Mouse (Mus musculus) myocyte (in vitro differentiated cells): ENCODE measurements around the gene Pde4d. TPM values are rescaled to one million over a fixed set of nuclear protein-coding genes. Genes with fewer than 3 reads are reported as not detected.

Experiments used
- H3K27me3 ChIP-seq: one replicate; pipeline ENCODE4 v1.6.1; 2011; ENCODE audit not compliant: control insufficient read depth, insufficient read depth, insufficient read length
- H3K36me3 ChIP-seq: one replicate; pipeline ENCODE4 v1.6.1; 2011; ENCODE audit not compliant: control insufficient read depth, insufficient read depth
- H3K4me2 ChIP-seq: one replicate; pipeline ENCODE4 v1.6.1; 2011; ENCODE audit warnings: low read depth, control low read depth
- H3K4me3 ChIP-seq: one replicate; pipeline ENCODE4 v1.5.1; 2011; ENCODE audit warnings: mild to moderate bottlenecking, control low read depth, moderate library complexity
- H3K79me2 ChIP-seq: one replicate; pipeline ENCODE4 v1.6.1; 2011; ENCODE audit not compliant: control insufficient read depth, insufficient read depth
- H3ac ChIP-seq: one replicate; pipeline ENCODE4 v1.6.1; 2011; ENCODE audit not compliant: control insufficient read depth, insufficient read length
- CEBPB ChIP-seq: IDR thresholded peaks from 2 replicates; pipeline ENCODE4 v1.6.1; 2011; ENCODE audit warnings: mild to moderate bottlenecking, moderate library complexity; ENCODE audit not compliant: poor library complexity, insufficient read depth, severe bottlenecking
- E2F4 ChIP-seq: IDR thresholded peaks from one replicate; pipeline ENCODE4 v1.6.1; 2011; ENCODE audit warnings: mild to moderate bottlenecking, control low read depth, moderate library complexity; ENCODE audit not compliant: insufficient read depth
- MAX ChIP-seq: IDR thresholded peaks from one replicate; pipeline ENCODE4 v1.6.1; 2011; ENCODE audit warnings: low read depth, mild to moderate bottlenecking, control low read depth
- MYOD1 ChIP-seq, 3 experiments: IDR thresholded peaks; one replicate each; pipeline ENCODE4 v1.6.1; 2011; ENCODE audit warnings: control low read depth in 2 of 3, low read depth in 2 of 3, mild to moderate bottlenecking in 2 of 3, moderate library complexity in 1 of 3; ENCODE audit not compliant: insufficient read length in 2 of 3, control insufficient read depth in 1 of 3
- MYOG ChIP-seq, 3 experiments: IDR thresholded peaks; one replicate each; pipeline ENCODE4 v1.6.1; 2011; ENCODE audit warnings: control low read depth in 2 of 3, low read depth in 2 of 3, mild to moderate bottlenecking in 2 of 3; ENCODE audit not compliant: insufficient read length in 2 of 3, control insufficient read depth in 1 of 3, insufficient read depth in 1 of 3
- POLR2A ChIP-seq: IDR thresholded peaks from one replicate; pipeline ENCODE4 v1.6.1; 2011; ENCODE audit warnings: low read depth, mild to moderate bottlenecking, control low read depth, moderate library complexity; ENCODE audit not compliant: insufficient read length
- POLR2AphosphoS2 ChIP-seq: IDR thresholded peaks from one replicate; pipeline ENCODE4 v1.6.1; 2011; ENCODE audit warnings: low read depth, control low read depth; ENCODE audit not compliant: insufficient read length
- REST ChIP-seq: IDR thresholded peaks from one replicate; pipeline ENCODE4 v1.6.1; 2011; ENCODE audit warnings: mild to moderate bottlenecking, control low read depth, moderate library complexity; ENCODE audit not compliant: insufficient read depth, insufficient read length
- SRF ChIP-seq: IDR thresholded peaks from one replicate; pipeline ENCODE4 v1.6.1; 2011; ENCODE audit warnings: low read depth; ENCODE audit not compliant: control insufficient read depth, insufficient read length
- TCF12 ChIP-seq: IDR thresholded peaks from one replicate; pipeline ENCODE4 v1.6.1; 2011; ENCODE audit warnings: mild to moderate bottlenecking, control low read depth; ENCODE audit not compliant: poor library complexity, insufficient read depth, severe bottlenecking
- TCF3 ChIP-seq: IDR thresholded peaks from one replicate; pipeline ENCODE4 v1.6.1; 2011; ENCODE audit warnings: low read depth, control low read depth; ENCODE audit not compliant: insufficient read length
- USF1 ChIP-seq: IDR thresholded peaks from one replicate; pipeline ENCODE4 v1.6.1; 2011; ENCODE audit warnings: low read depth, mild to moderate bottlenecking, control low read depth, moderate library complexity
- polyA plus RNA-seq: library from polyadenylated mRNA; unstranded; fragments of >200 nt; fragmentation: generic; extraction: Trizol; gene quantifications from one replicate; pipeline ENCODE4 v1.2.1, GENCODE M21; 2012; ENCODE audit warnings: missing spikeins

Pde4d gene
- polyA plus RNA-seq, 1 experiment = 8.2 TPM

GRCm38 (mm10) chr13:109092654-109093053 is 642.9 kb downstream of the Pde4d start:
- Histone ChIP-seq H3ac (no peak overlapping the region), H3K36me3 (no peaks in the 10 kb centered on the region), H3K79me2 (no peaks in the 10 kb centered on the region), H3K27me3 (no peaks in the 10 kb centered on the region), H3K4me3 (no peak overlapping the region), H3K4me2 (no peak overlapping the region)
- TF ChIP-seq POLR2AphosphoS2 (no peak), E2F4 (no peak), MAX (no peak), MYOD1 (IDR thresholded peaks at IDR 0.05; ENCODE audit: control insufficient read depth in 1 of 3, insufficient read length in 2 of 3, low read depth in 2 of 3) (no peak), TCF12 (no peak), MYOG (IDR thresholded peaks at IDR 0.05; ENCODE audit: control insufficient read depth in 1 of 3, insufficient read depth in 1 of 3, insufficient read length in 2 of 3, low read depth in 2 of 3) (no peak), POLR2A (no peak), TCF3 (no peak)

DNA sequence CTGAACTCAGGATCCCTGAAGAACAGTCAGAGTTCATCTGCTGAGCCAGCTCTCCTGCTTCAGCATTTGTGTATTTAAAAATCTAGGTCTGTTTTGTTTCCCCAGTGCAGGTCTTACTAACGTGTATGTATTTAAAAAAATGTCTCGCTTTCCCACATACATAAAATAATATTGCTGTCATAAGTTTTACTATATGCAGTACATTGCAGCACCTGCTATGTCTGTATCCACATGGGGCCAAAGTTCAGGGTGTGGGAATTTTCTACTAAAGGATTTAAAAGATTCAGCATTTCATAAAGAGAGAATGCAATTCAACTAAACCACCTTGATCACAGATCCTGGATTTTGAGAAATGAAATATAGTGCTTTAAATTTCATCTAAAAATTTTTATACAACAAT is 646.9 kb downstream of the Pde4d start:
- Histone ChIP-seq H3K4me3 (no peak overlapping the region), H3K4me2 (no peak overlapping the region)
- TF ChIP-seq MYOD1 (IDR thresholded peaks at IDR 0.05; ENCODE audit: control insufficient read depth in 1 of 3, insufficient read length in 2 of 3, low read depth in 2 of 3) (no peak), MAX (no peak), MYOG (IDR thresholded peaks at IDR 0.05; ENCODE audit: control insufficient read depth in 1 of 3, insufficient read depth in 1 of 3, insufficient read length in 2 of 3, low read depth in 2 of 3) (no peak), TCF12 (no peak), REST (no peak), USF1 (no peak), TCF3 (no peak), POLR2A (no peak), POLR2AphosphoS2 (no peak), CEBPB (no peak), E2F4 (no peak), SRF (no peak)

DNA sequence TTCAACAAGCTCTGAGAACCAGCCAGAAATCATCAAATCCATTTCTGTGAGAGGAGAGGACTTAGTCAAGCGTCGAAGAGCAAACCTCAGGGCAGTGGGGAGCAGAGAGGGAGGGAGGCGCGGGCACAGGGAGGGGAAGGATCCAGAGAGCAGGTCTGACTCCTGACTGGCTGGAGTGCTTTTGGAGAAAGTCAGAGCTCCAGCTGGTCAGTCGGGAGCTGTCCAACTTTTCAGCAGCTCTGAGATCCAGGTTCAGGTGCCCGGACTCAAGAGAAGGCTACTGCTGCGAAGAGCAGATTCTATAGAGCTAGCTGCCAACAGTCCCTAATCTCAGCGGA is 666.2 kb downstream of the Pde4d start:
- peak overlapping the region; percentile 69 for H3K4me2 ChIP-seq
- H3K4me3 ChIP-seq = no peak overlapping the region
- TF ChIP-seq REST (peak; percentile 64), MAX (no peak), MYOG (IDR thresholded peaks at IDR 0.05; ENCODE audit: control insufficient read depth in 1 of 3, insufficient read depth in 1 of 3, insufficient read length in 2 of 3, low read depth in 2 of 3) (peak in 1 of 3 experiments; percentile 28), POLR2A (no peak)
- no peak overlapping the region for H3ac ChIP-seq
- H3K27me3 ChIP-seq = no peaks in the 10 kb centered on the region
- no peaks in the 10 kb centered on the region for H3K79me2 ChIP-seq
- H3K36me3 ChIP-seq = no peaks in the 10 kb centered on the region

More for the DNA sequence above, 646.9 kb downstream of the Pde4d start:
- H3K36me3 ChIP-seq = no peaks in the 10 kb centered on the region
- no peak overlapping the region for H3ac ChIP-seq
- no peaks in the 10 kb centered on the region for H3K79me2 ChIP-seq
- no peaks in the 10 kb centered on the region for H3K27me3 ChIP-seq

DNA sequence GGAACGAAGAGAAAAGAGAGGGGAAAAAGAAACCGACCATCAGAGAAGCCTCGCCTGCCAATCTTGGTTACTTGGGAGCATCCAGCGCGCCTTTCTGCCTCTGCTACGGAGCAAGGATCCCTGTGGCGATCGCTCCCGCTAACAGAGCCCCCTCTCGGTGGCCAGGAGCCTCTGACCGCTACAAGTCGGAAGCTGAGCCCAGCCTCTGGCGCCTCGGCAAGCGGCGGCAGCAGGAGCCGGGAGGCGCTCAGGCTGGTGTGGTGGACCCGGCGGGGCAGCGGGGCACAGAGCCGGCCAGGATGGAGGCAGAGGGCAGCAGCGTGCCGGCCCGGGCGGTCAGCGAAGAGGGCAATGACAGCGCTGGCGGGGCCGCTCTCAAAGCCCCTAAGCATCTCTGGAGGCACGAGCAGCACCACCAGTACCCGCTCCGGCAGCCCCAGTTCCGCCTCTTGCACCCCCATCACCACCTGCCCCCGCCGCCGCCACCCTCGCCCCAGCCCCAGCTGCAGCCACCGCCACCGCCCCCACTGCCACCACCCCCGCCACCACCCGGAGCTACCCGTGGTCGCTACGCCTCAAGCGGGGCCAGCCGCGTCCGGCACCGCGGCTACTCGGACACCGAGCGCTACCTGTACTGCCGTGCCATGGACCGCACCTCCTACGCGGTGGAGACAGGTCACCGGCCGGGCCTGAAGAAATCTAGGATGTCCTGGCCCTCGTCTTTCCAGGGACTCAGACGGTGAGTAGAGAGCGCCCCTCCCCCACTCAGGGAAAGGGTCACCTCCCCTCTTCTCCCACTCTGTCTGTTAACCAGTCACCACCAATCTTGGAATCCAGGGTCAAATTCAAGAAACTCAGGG is 666.8 kb downstream of the Pde4d start:
- H3K4me3 ChIP-seq = no peak overlapping the region
- no peaks in the 10 kb centered on the region for H3K27me3 ChIP-seq
- H3K36me3 ChIP-seq = no peaks in the 10 kb centered on the region
- H3ac ChIP-seq = no peak overlapping the region
- peak overlapping the region; percentile 69 for H3K4me2 ChIP-seq
- no peaks in the 10 kb centered on the region for H3K79me2 ChIP-seq
- TF ChIP-seq USF1 = no peak
- TF ChIP-seq MYOG (IDR thresholded peaks at IDR 0.05; ENCODE audit: control insufficient read depth in 1 of 3, insufficient read depth in 1 of 3, insufficient read length in 2 of 3, low read depth in 2 of 3) = peak in 1 of 3 experiments; percentile 11
- no peak for TF ChIP-seq CEBPB
- no peak for TF ChIP-seq POLR2A
- TF ChIP-seq SRF = no peak
- TF ChIP-seq REST = peak; percentile 28
- TF ChIP-seq MAX = no peak
- TF ChIP-seq POLR2AphosphoS2 = no peak
- TF ChIP-seq TCF12 = no peak
- TF ChIP-seq E2F4 = no peak
- no peak for TF ChIP-seq TCF3
- no peak for TF ChIP-seq MYOD1 (IDR thresholded peaks at IDR 0.05; ENCODE audit: control insufficient read depth in 1 of 3, insufficient read length in 2 of 3, low read depth in 2 of 3)

GRCm38 (mm10) chr13:109117210-109117791 is 667.6 kb downstream of the Pde4d start:
- Histone ChIP-seq H3ac (no peak overlapping the region), H3K79me2 (no peaks in the 10 kb centered on the region), H3K27me3 (no peaks in the 10 kb centered on the region), H3K4me2 (no peak overlapping the region), H3K36me3 (no peaks in the 10 kb centered on the region), H3K4me3 (no peak overlapping the region)
- TF ChIP-seq TCF3 (no peak), MYOD1 (IDR thresholded peaks at IDR 0.05; ENCODE audit: control insufficient read depth in 1 of 3, insufficient read length in 2 of 3, low read depth in 2 of 3) (no peak), POLR2AphosphoS2 (no peak), E2F4 (no peak), MAX (no peak), USF1 (no peak), REST (no peak), CEBPB (no peak), POLR2A (no peak), MYOG (IDR thresholded peaks at IDR 0.05; ENCODE audit: control insufficient read depth in 1 of 3, insufficient read depth in 1 of 3, insufficient read length in 2 of 3, low read depth in 2 of 3) (no peak), SRF (no peak), TCF12 (no peak)
